Mouse (Mus musculus) adrenal gland, postnatal 10 days (tissue): Measurements from ENCODE around the gene Astn2. TPM values are rescaled to one million over a fixed set of nuclear protein-coding genes. Genes with fewer than 3 reads are reported as not detected.
"Not testable (repeated sequence)": the region's sequence is repeated elsewhere in the genome, so short reads cannot be mapped to it uniquely, and the experiment has no call there.

Experiments used
- DNase-seq: peaks from one replicate; pipeline ENCODE4 v3.0.0; 2021; ENCODE audit warnings: mixed read lengths
- total RNA-seq, 2 experiments: library from RNA; stranded (reverse); gene quantifications; 2 replicates each; pipeline ENCODE4 v1.2.3; 2021

The Astn2 gene
- total RNA-seq, 2 experiments from 2014 or later: 2.7 to 3.2 TPM

GRCm38 (mm10) chr4:65744788-65745187 is 659.6 kb downstream of the Astn2 start:
- DNase-seq: no peak

GRCm38 (mm10) chr4:65744088-65744610 is 660.3 kb downstream of the Astn2 start:
- DNase-seq: no peak

DNA sequence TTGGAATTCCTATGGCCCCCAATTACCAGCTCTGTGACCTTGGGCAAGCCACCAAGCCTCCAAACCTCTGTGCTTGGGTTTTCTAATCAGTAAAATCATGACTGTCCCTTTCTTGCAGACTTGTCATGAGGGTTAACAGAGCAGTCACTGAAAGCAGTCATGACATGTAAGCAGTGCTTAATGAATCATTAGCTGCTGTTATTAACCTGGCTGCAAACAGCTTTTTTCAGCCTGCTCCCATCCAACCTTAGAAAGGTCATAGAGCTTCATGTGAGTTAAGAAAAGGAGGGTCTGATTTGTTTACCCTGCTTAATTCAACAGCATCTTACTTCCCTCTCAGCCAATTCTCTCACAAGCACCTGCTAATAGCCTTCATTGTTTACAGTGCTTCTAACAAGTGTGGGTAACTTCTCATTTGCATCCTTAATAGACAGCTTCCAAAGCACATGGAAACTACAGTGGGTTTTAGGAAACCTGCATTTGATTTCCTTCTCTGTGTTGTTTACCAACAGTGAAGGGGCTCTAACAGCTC is 661.2 kb downstream of the Astn2 start:
- DNase-seq: peak; percentile 5

DNA sequence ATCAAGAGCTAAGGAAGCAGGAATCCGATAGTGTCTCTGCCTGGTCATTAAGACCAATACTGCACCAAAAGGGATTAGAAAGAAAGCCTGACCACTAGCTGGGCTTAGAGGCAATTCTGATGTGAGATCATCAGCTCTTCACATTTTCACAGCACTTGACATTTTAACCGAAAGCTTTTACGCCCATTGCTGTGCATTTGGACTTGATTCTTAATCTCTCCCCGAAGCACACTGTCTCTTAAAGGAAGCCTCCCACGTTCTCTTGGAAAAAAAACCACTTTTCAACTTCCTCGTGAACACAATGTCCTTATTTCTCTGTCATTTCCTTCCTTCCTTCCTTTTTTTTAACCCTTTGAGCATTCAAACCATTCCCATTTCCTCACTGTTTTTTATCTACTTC is 680.0 kb downstream of the Astn2 start:
- DNase-seq: no peak

DNA sequence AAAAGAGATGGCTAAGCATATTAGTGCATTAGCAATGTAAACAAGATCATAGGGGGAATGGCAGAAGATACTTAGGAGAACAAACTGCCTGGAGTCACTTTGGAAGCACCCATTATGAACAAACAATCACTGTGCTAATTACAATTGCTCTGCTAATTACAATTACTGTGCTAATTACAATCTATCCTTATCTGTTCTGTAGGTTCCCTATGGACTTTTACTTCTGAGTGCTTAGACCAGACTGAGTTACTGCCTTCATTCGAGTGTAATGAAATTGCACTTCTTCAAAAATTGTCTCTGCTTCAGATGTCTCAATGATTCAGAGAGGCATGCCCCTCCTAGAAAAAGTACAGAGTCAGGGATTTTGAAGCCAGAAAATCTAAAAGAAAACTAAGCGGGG is 684.8 kb downstream of the Astn2 start:
- DNase-seq: no peak

DNA sequence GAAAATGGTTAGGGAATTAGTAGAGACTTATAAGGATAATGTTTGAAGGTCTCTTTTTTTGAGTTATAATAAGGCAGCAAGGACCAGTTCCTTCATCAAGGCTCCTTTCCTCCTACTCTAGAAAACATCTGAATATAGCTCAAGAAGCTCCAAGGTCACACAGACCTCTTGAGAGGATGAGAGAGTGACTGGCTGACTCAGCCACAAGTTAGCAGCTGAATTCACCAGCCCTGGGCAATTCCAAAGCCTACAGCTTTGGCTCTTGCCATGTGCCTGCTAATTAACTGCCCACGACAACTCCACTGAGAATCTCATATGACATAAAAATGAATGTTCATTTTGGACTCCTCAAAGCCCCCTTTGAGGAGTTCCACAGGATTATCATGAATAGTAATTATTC is 686.5 kb downstream of the Astn2 start:
- DNase-seq: no peak

- DNase-seq: no peak
Observed at GRCm38 (mm10) chr4:65716086-65716485, 688.3 kb downstream of the Astn2 start.

DNA sequence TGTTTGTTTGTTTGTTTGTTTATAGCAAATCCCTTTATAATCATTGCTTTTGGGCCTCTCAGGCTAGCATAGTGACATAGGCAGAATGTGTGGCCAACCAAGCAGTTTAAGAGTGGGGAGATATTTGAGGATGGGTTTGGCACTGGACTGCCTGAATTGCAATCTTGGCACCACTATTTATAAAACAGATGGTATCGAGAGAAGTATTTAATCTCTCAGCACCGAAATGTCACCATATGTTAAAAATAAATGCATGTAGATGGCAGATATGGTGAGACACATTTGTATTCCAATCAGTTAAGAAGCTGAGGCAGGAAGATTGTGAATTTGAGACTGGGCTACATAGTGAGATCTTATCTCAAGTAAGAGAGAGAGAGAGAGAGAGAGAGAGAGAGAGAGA is 692.7 kb downstream of the Astn2 start:
- no peak for DNase-seq

- no peak for DNase-seq
Observed at GRCm38 (mm10) chr4:65710623-65711022, 693.8 kb downstream of the Astn2 start.

DNA sequence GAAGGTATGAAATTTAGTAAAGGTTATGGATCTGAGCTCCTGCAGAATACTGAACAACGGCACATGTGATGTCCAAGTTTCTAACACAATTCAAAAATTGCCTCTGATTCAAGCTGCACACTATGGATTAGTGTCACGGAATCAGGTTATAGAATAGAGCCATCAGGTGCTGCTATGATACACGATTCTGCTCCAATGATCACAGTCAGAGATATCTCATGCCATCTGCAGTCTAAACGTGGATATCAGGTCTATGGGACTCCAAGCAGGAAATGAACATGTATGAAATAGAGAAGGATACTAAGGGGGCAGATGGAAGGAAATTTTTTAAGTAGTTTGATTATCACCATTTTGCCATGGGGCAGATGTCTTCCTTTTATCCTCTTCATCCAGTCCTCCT is 702.6 kb downstream of the Astn2 start:
- DNase-seq: no peak

- DNase-seq: no peak
Observed at GRCm38 (mm10) chr4:65699743-65700361, 704.6 kb downstream of the Astn2 start.

DNA sequence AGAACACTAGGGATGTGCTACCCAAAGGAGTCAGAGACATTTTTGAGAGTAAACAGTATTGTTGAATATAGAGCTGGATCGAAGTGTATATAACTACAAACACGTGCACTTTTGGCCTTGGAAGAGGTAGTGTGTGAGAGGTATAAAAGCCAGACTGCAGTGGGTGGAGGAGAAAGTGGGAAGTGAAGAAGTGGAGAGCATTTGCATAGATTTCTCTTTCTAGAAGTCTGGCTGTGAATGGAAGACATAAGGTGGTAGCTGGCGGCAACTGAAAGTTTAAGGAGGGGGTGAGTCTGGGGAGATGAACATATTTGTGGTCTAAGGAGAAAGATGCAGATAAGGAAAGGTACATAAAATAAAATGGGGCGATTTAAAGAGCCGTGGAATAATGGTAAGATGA is 709.2 kb downstream of the Astn2 start:
- no peak for DNase-seq

DNA sequence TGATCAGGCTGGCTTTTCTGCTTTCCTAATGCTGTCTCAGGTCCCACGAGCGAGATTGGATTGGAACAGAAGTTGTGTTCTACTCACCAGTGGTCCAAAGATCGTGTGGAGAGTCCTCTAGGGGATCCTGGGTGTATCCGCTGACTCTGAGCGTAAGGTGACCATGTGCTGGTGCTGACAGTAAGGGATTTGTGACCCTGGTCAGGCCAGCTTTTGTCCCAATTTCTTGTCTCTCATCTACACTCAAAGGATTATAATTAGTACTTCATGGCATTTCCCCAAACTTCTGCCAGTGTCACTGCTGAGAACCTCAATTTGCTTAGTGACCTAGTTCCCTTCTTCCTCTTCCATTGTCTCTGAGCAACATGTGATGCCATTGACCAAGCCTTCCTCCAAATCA is 710.4 kb downstream of the Astn2 start:
- no peak for DNase-seq

DNA sequence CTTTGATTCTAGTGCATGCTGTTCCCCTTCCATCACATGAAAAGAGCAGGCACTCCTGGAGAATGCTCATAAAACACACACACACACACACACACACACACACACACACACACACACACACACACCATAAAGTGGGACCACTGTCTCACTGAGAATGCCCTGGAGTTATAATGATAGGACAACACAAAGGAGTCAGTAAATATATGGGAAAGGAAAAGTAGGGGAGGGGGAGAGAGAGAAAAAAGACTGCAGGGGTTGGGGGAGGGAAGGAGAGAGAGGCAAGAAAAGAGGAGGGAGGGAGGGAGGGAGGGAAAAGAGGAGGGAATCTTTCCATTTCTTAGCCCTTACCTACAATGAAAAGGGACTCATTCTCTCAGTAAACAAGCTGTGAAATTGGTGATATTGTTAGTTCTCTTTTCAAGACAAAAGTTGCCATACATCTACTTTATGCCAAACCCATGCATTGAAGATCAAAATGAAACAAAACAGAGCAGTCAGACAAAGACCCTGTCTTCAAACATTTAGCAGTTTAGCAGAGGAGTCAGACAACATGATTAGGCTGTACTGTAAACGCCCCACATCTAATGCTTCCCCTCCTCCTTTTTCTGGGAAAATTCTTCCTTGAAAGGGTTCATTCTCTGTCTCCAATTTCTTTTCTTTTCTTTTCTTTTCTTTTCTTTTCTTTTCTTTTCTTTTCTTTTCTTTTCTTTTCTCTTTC is 717.2 kb downstream of the Astn2 start:
- no peak for DNase-seq

- no peak for DNase-seq
Observed at GRCm38 (mm10) chr4:65686258-65687005, 718.0 kb downstream of the Astn2 start.

DNA sequence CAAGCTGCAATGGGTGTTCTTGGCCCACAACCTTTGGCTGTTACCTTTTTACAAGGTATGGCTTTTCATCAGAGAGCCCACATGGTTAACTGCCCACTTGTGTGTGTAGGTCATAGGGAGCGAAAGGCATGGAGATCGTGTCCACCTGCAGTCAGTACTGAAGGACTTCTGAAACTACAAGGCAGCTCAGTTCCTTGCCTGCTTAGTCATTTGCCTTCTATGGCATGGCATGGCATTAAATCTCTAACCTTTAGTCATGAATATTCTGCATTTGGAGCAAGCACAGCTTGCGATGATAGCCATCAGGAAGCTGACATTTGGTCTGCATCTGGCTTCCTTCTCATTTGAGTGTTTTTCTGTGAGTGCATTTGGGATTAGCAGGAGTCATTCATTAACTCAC is 720.0 kb downstream of the Astn2 start:
- no peak for DNase-seq

DNA sequence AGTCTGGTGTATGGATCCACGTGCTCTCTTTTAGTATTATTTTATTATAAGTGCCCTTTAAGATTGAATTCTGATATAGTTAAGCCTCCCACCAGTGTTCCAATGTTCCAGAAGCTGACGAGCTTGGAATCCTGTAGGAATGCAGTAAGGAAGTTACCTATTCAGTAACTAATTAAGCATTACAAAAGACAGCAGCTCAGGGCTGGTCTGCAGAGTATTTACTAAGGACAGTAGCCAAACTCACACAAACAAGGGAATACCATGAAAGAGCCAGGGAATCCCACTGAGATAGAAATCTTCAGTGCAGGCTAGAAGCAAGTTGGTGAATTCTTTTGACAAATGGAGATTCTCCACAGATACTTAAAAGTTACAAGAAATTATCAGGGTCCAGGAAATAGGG is 724.6 kb downstream of the Astn2 start:
- DNase-seq: not testable (repeated sequence)

GRCm38 (mm10) chr4:65678929-65679328 is 725.5 kb downstream of the Astn2 start:
- DNase-seq: no peak

DNA sequence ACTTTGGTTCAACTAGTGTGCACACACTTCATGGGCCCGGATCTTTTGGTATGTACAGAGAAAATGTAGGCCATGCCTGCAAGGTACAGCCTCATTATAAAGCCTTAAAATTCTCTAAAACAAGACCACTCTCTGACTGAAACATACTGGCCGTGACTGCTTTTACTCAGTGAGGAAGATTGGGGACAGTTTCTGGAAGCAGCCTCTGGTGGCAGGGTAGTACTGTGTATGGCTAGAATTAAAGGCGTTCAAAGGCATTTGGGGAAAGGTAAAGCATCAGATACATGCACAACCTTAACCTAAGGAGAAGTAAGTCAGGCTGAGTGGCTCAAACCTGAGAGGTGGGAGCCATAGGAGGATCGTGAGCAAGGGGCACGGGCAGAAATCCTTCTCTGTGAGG is 725.9 kb downstream of the Astn2 start:
- DNase-seq: no peak

DNA sequence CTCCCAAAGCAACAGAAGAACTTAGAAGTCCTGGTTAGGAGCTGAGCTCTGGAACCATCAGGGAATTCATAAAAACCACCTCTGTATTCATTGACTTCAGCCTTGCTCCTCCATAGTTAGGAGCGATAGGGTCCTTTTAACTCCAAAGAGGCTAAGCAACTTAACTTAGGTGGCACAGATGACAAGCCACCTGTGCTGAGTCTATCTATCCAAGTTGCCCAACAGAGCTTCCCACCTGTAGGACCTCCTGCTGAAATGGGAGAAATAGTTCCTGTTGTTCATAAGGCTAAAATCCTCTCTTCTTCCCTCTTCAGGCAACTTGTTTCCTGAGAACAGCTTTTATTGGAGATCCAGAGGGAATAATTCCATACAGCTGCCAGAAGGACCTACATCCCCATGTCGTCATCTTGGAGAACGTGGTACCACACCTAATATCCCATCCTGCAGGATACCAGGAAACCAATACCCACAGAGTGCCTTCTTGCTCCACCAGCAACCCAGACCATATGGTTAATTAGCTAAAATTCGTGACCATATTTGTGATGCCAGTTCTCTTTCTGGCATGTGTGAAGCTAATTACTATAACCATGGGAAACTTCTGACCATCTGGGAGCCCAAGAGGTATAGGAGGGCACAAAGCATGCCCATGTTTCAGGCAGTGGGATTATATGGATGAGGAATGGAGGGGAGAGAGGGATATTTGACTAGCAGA is 730.0 kb downstream of the Astn2 start:
- DNase-seq: no peak

DNA sequence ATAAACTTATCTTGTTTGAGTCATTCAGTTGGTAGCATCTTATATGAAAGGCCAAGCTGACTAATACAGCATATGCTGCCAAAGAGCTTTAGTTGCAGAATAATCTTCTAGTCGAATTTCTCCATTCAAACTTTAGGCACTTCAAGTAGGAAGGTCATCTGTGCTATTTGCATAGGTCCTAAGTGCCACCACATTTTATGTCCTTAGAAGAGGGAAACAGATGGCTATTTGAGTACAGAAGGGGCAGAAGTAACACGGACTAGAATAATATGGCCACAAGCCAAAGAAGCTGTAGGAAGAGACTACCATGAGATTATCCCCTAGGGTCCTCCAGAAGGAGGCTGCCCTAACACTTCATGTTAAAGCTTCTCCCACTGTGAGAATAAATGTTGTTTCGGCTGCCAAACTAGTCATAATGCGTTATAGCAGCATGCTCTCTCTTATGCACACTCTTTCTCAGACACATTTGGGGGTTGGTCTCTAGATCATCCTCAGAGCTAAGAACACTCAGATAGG is 730.9 kb downstream of the Astn2 start:
- DNase-seq: no peak

DNA sequence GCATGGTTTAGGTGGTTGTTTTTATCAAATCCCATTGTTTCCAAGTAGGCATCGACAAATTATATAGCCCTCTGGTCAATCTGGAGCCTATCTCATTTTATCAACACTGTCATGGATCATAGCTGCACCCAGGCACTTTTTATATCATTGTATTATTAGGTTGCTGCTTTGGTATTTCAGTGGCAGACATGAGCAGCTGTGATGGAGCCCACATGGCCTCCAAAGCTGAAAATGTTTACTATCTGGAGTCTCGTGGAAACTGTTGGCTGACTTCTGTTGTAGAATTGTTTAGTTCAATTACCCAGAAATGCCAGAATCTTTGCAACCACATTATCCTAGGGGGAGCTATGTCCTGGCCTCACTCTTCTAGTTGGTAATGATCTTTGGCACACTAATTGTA is 732.1 kb downstream of the Astn2 start:
- no peak for DNase-seq
